Mouse (Mus musculus) lung, postnatal 0 days (tissue): Measurements from ENCODE around the gene Thrb.

Source experiments
- CTCF ChIP-seq: IDR thresholded peaks from 2 replicates; pipeline ENCODE4 v1.5.1; 2016; ENCODE audit warnings: antibody characterized with exemption, mild to moderate bottlenecking
- EP300 ChIP-seq: IDR thresholded peaks from 2 replicates; pipeline ENCODE4 v1.6.1; 2016; ENCODE audit warnings: antibody characterized with exemption, mild to moderate bottlenecking, control low read depth

GRCm38 (mm10) chr14:17753429-17753828 lies 93.4 kb downstream of the Thrb start:
- TF ChIP-seq EP300 (no peak), CTCF (no peak)
